Mouse (Mus musculus) olfactory bulb, adult 2 months (tissue): ENCODE measurements around the gene Cry2.

ENCODE experiments used
- CTCF ChIP-seq: fragments of 200-500 bp; IDR thresholded peaks from 2 replicates; pipeline ENCODE4 v1.5.1; 2012; ENCODE audit warnings: low read depth, mild to moderate bottlenecking, low read length, moderate library complexity; ENCODE audit not compliant: insufficient read depth
- POLR2A ChIP-seq: fragments of 200-500 bp; IDR thresholded peaks from 2 replicates; pipeline ENCODE4 v1.6.1; 2012; ENCODE audit warnings: mild to moderate bottlenecking, low read depth, low read length, moderate library complexity; ENCODE audit not compliant: insufficient read depth

GRCm38 (mm10) chr2:92360186-92360823 is 73.5 kb downstream of the Cry2 start:
- TF ChIP-seq CTCF (no peak), POLR2A (no peak)
